Mouse (Mus musculus) cortical plate, adult 2 months (tissue): ENCODE measurements around the gene BC030499.

ENCODE experiments used
- CTCF ChIP-seq: fragments of 200-500 bp; IDR thresholded peaks from 2 replicates; pipeline ENCODE4 v1.5.1; 2011; ENCODE audit warnings: mild to moderate bottlenecking, control low read depth, low read length; ENCODE audit not compliant: insufficient read depth; ENCODE audit errors: extremely low read depth
- POLR2A ChIP-seq: fragments of 200-500 bp; IDR thresholded peaks from 2 replicates; pipeline ENCODE4 v1.6.1; 2011; ENCODE audit warnings: mild to moderate bottlenecking, low read length, control low read depth; ENCODE audit not compliant: insufficient read depth; ENCODE audit errors: extremely low read depth

- TF ChIP-seq CTCF (no peak), POLR2A (no peak)
These were observed 18.7 kb upstream of the BC030499 start for GRCm38 (mm10) chr11:78271986-78272385.
